Mouse (Mus musculus) neural tube, embryonic 14.5 days (tissue): Measurements from ENCODE around the gene Rps15. TPM values are rescaled to one million over a fixed set of nuclear protein-coding genes. Genes with fewer than 3 reads are reported as not detected.

Experiments used
- ATAC-seq: fragments of 200-750 bp; cut with Nextera tagmentation; 2 replicates; pipeline ENCODE4 v1.8.0; 2017; ENCODE audit warnings: low read depth, mild to moderate bottlenecking, moderate TSS enrichment, moderate library complexity
- H3K27ac ChIP-seq: fragments of 300-500 bp; sonication (generic); 2 replicates; pipeline ENCODE4 v1.5.1; 2014; ENCODE audit warnings: low read depth, mild to moderate bottlenecking, control low read depth, low read length, moderate library complexity, mixed read lengths
- H3K27me3 ChIP-seq: fragments of 300-500 bp; sonication (generic); 2 replicates; pipeline ENCODE4 v1.6.1; 2014; ENCODE audit warnings: low read length; ENCODE audit not compliant: control insufficient read depth, insufficient read depth
- H3K36me3 ChIP-seq: fragments of 300-500 bp; sonication (generic); 2 replicates; pipeline ENCODE4 v1.6.1; 2014; ENCODE audit warnings: low read length, mixed read lengths; ENCODE audit not compliant: control insufficient read depth, insufficient read depth
- H3K4me1 ChIP-seq: fragments of 300-500 bp; sonication (generic); 2 replicates; pipeline ENCODE4 v1.6.1; 2014; ENCODE audit warnings: low read length; ENCODE audit not compliant: control insufficient read depth, insufficient read depth
- H3K4me2 ChIP-seq: fragments of 300-500 bp; sonication (generic); 2 replicates; pipeline ENCODE4 v1.6.1; 2014; ENCODE audit warnings: mild to moderate bottlenecking, low read depth, low read length, control low read depth
- H3K4me3 ChIP-seq: fragments of 300-500 bp; sonication (generic); 2 replicates; pipeline ENCODE4 v1.5.1; 2014; ENCODE audit warnings: low read depth, low read length, control low read depth, mixed read lengths
- H3K9ac ChIP-seq: fragments of 300-500 bp; sonication (generic); replicated peaks from 2 replicates; pipeline ENCODE4 v1.6.1; 2014; ENCODE audit warnings: low read depth, mild to moderate bottlenecking, control low read depth, low read length, mixed read lengths
- H3K9me3 ChIP-seq: fragments of 300-500 bp; sonication (generic); 2 replicates; pipeline ENCODE4 v1.6.1; 2016; ENCODE audit warnings: low read length; ENCODE audit not compliant: control insufficient read depth
- WGBS: fragments of 180-500 bp; shearing (Covaris S2); extraction: QIAGEN DNeasy Blood & Tissue Kit; methylation state at CpG from one replicate; pipeline ENCODE4 v1.1.7; 2014; 5-methylcytosine and 5-hydroxymethylcytosine counted together
- polyA plus RNA-seq: library from polyadenylated mRNA; unstranded; fragments of >200 nt; fragmentation: Nextera tagmentation; extraction: Ambion mirVana; gene quantifications from 2 replicates; pipeline ENCODE4 v1.2.1, GENCODE M21; 2014

The Rps15 gene
- polyA plus RNA-seq, 1 experiment from 2014 or later, result 599 TPM

DNA sequence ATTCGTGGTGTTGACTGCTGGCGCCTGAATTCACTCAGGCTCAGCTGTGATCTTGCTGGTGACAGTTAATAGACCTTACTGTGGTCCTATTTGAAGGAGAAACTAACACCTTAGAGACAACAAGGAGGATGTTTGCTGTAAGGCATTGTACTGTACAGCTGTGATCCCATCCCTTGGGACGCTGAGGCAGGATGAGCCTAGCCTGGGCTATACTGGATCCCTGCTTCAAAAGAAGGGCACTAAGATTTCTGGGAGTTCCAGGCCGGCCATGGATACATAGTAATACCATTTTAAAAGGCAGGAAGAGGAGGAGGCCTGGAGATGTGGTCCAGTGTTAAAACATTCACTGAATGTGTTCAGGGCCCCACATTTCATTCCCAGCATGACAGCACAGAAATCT is 41.7 kb upstream of the Rps15 start:
- WGBS, result 84% methylated on average over 4 of the region's 4 CpGs
- no peaks in the 10 kb centered on the region for H3K27me3 ChIP-seq
- peaks cover 11% of the 10 kb centered on the region for H3K4me1 ChIP-seq
- no peak overlapping the region for H3K4me3 ChIP-seq
- no peak overlapping the region for H3K27ac ChIP-seq
- peak overlapping the region; percentile 97; the same call in 1 of the 2 replicates for H3K4me2 ChIP-seq
- no peaks in the 10 kb centered on the region for H3K9me3 ChIP-seq
- peaks cover 17% of the 10 kb centered on the region for H3K36me3 ChIP-seq
- no peak for ATAC-seq
- H3K9ac ChIP-seq, result no peak overlapping the region; the same call in 1 of the 2 replicates

DNA sequence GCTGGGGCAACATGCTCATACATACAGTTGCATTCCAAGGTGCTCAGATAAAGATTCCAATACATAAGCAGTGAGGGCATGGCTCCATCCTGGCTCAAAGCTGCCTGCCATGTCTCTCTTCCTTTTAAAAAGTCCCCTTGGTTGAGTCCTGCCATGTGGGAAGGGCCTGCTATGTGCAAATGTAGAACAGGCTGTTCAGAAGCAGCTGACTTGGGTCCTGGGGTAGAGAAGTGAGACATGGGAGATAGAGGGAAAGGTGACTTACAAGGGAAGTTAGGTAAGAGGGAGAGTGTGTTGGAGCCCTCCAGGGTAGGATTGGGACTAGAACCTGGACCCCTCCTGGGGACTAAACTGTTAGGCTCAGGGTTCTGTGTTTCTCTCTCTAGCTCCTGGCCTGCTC is 40.2 kb upstream of the Rps15 start:
- Histone ChIP-seq H3K27ac (no peak overlapping the region), H3K4me1 (peaks cover 11% of the 10 kb centered on the region), H3K4me3 (no peak overlapping the region), H3K9ac (0 out of 2 replicates have a peak overlapping the region, but pooled peaks have one; percentile 16), H3K27me3 (no peaks in the 10 kb centered on the region), H3K36me3 (peaks cover 31% of the 10 kb centered on the region), H3K9me3 (no peaks in the 10 kb centered on the region), H3K4me2 (no peak overlapping the region)
- ATAC-seq, result no peak

DNA sequence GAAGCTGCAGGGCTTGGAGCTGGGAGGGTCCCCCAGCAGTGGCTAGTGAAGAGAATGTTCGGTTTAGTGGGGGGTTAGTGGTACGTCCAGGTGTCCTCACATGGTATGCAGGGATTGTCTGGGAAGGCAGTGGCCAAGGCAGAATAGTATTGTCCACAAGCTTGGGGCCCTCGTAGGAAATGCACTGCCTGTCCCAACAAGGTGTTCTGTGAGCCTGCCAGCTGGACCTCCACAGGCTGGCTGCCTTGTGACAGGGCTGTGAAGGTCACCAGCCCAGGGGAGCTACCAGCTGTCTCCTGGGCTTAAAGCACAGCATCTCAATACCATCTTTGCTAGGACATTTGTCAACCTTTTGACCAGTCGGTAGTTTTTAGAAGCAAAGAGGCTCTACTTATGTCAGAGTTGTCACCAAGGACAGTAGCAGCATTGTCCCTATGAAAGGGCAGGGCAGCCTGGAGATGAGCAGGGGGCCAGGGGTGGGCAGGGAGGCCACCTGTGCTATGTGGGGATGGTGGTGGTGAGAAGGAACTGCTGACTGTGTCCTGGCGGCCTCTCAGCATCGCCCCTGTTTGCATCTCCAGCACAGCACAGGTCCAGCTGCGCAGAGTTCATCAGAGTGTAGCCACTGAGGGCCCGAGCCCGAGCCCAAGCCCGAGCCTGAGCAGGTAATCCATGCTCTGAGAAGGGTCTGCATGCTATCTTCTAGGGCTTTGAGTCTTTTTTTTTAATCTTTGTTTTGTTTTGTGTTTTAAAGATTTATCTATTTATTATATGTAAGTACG is 39.6 kb upstream of the Rps15 start:
- Histone ChIP-seq H3K4me2 (no peak overlapping the region), H3K36me3 (peaks cover 36% of the 10 kb centered on the region), H3K9me3 (no peaks in the 10 kb centered on the region), H3K27me3 (no peaks in the 10 kb centered on the region), H3K4me1 (peaks cover 11% of the 10 kb centered on the region), H3K27ac (no peak overlapping the region), H3K4me3 (no peak overlapping the region), H3K9ac (0 out of 2 replicates have a peak overlapping the region, but pooled peaks have one; percentile 16)
- WGBS, result 93% methylated on average over 11 of the region's 11 CpGs
- ATAC-seq, result no peak

- no peak overlapping the region for H3K27ac ChIP-seq
- no peak overlapping the region for H3K4me3 ChIP-seq
- peaks cover 42% of the 10 kb centered on the region for H3K36me3 ChIP-seq
- WGBS, result 88% methylated on average over 6 of the region's 6 CpGs
- no peak for ATAC-seq
- H3K9ac ChIP-seq, result no peak overlapping the region
- peaks cover 11% of the 10 kb centered on the region for H3K4me1 ChIP-seq
- H3K27me3 ChIP-seq, result no peaks in the 10 kb centered on the region
- H3K9me3 ChIP-seq, result no peaks in the 10 kb centered on the region
- no peak overlapping the region for H3K4me2 ChIP-seq
Observed at GRCm38 (mm10) chr10:80253551-80253950, 38.7 kb upstream of the Rps15 start.

GRCm38 (mm10) chr10:80254331-80255297 is 37.6 kb upstream of the Rps15 start:
- H3K4me3 ChIP-seq, result no peak overlapping the region
- H3K36me3 ChIP-seq, result peaks cover 47% of the 10 kb centered on the region
- H3K27ac ChIP-seq, result no peak overlapping the region
- 98% methylated on average over 26 of the region's 26 CpGs for WGBS
- no peaks in the 10 kb centered on the region for H3K9me3 ChIP-seq
- no peak for ATAC-seq
- H3K9ac ChIP-seq, result no peak overlapping the region
- no peak overlapping the region for H3K4me2 ChIP-seq
- H3K4me1 ChIP-seq, result peaks cover 12% of the 10 kb centered on the region
- no peaks in the 10 kb centered on the region for H3K27me3 ChIP-seq

DNA sequence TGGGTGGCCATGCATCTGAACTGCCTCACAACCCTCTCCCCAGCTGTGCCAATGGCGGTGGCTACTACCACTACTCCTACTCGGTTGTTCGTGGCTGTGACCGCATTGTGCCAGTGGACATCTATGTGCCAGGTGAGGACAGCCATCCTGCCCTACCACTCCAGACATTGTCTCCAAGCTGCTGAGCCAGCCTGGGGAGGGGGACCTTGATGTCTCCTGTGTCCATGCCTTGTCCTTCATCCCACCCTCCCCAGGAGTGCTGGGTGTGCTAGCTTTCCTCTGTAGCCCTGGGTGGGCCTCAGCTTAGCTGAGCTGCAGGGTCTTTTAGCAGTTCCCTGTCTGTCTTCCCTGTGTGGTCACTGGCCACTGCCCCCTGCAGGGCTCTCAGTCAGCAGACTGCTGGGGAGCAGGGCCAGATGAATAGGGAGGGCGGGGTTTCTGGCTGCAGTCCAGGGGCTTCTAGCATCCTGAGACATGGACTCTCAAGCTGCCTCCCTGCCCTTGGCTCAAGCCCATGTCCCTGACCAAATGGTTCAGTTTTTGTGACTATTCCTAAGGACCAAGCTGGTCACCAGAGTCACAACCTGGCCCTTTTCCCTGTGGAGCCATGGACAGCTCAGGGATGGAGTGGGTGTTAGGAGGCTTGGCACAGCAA is 36.2 kb upstream of the Rps15 start:
- WGBS, result 87% methylated on average over 5 of the region's 5 CpGs
- H3K9ac ChIP-seq, result no peak overlapping the region
- H3K27ac ChIP-seq, result no peak overlapping the region
- no peak overlapping the region for H3K4me3 ChIP-seq
- no peaks in the 10 kb centered on the region for H3K27me3 ChIP-seq
- ATAC-seq, result no peak
- no peak overlapping the region for H3K4me2 ChIP-seq
- H3K4me1 ChIP-seq, result peaks cover 13% of the 10 kb centered on the region
- no peaks in the 10 kb centered on the region for H3K9me3 ChIP-seq
- peaks cover 47% of the 10 kb centered on the region for H3K36me3 ChIP-seq

DNA sequence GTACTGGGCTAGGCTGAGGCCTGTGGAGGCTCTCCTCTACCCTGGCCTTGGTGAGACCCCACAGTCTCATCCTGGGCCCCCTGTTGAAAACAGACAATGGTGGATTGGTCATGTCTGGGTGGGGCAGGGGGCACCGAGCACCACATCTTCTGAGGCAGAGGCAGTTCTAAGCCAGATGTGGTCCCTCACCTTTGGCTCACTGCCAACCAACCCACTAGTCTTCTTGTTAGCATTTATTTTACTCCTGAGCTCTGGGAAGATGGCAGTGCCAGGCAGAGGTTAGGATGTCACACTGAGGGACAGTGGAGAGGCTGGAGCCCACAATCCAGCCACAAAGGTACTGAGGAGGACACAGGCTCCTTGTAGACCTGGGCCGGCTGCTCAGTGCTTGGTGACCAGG is 34.3 kb upstream of the Rps15 start:
- no peak overlapping the region for H3K4me3 ChIP-seq
- no peak for ATAC-seq
- H3K9ac ChIP-seq, result 0 out of 2 replicates have a peak overlapping the region, but pooled peaks have one; percentile 11
- H3K9me3 ChIP-seq, result no peaks in the 10 kb centered on the region
- peaks cover 47% of the 10 kb centered on the region for H3K36me3 ChIP-seq
- peaks cover 15% of the 10 kb centered on the region for H3K4me1 ChIP-seq
- H3K27me3 ChIP-seq, result no peaks in the 10 kb centered on the region
- 86% methylated on average over 2 of the region's 2 CpGs for WGBS
- H3K4me2 ChIP-seq, result no peak overlapping the region
- H3K27ac ChIP-seq, result no peak overlapping the region

DNA sequence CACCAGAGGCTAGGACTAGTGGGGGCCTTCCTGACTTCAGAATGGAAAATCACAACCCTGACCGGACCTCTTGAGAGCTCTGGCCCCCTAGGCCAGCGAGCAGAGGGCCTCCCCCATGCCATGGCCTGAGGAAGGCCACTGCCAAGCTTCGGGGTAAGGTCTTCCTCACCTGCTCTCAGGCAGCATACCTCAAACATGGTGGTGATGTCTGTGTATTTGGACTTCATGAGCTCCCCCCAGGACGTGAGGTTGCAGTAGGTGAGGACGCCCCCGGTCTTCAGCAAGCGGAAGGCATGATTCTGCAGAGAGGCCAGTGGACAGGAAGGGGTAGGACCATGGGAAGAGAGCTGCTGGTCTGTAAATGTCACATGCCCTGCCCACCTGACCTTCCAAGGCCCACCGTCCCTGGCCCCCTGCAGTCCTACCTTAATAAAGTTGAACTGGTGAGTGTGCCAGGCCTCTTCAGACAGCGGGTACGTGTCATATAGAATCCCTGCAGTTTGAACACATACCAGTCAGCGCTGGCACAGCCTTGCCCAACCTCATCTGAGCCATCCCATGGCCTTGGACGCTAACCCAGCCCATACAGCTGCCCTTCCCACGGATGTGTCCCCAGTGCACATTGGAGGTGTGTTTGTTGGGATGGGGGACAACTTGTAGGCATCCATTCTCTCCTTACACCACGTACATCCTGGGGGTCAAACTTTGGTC is 33.3 kb upstream of the Rps15 start:
- H3K27ac ChIP-seq, result no peak overlapping the region
- H3K9ac ChIP-seq, result no peak overlapping the region

More for the DNA sequence above, 33.3 kb upstream of the Rps15 start:
- H3K27me3 ChIP-seq, result no peaks in the 10 kb centered on the region
- 91% methylated on average over 14 of the region's 14 CpGs for WGBS
- peaks cover 43% of the 10 kb centered on the region for H3K36me3 ChIP-seq
- no peak for ATAC-seq
- no peak overlapping the region for H3K4me3 ChIP-seq
- 0 out of 2 replicates have a peak overlapping the region, but pooled peaks have one; percentile 78 for H3K4me2 ChIP-seq
- H3K9me3 ChIP-seq, result no peaks in the 10 kb centered on the region
- H3K4me1 ChIP-seq, result peaks cover 15% of the 10 kb centered on the region
